Mouse (Mus musculus) liver, adult 2 months (tissue): ENCODE results near the gene Timm44.

Source experiments
- CTCF ChIP-seq: fragments of 200-500 bp; IDR thresholded peaks from 2 replicates; pipeline ENCODE4 v1.5.1; 2011; ENCODE audit warnings: low read depth, low read length, control low read depth
- POLR2A ChIP-seq: fragments of 200-500 bp; IDR thresholded peaks from 2 replicates; pipeline ENCODE4 v1.6.1; 2011; ENCODE audit warnings: low read length, control low read depth; ENCODE audit not compliant: insufficient read depth; ENCODE audit errors: extremely low read depth

GRCm38 (mm10) chr8:4276111-4276465, 375 bp upstream of the Timm44 start:
- TF ChIP-seq CTCF (no peak), POLR2A (no peak)
